Mouse (Mus musculus) liver, adult 2 months (tissue): ENCODE results near the gene Rcn1. TPM values are rescaled to one million over a fixed set of nuclear protein-coding genes. Genes with fewer than 3 reads are reported as not detected.

Experiments used
- DNase-seq: peaks from one replicate; pipeline ENCODE4 v3.0.0-alpha.2; 2011; ENCODE audit warnings: low read depth, low spot score; ENCODE audit errors: extremely low read depth
- H3K27ac ChIP-seq: fragments of 200-500 bp; replicated peaks from 2 replicates; pipeline ENCODE4 v1.5.1; 2012; ENCODE audit warnings: low read depth, mild to moderate bottlenecking, control low read depth, inconsistent platforms, low read length; ENCODE audit not compliant: insufficient read depth
- H3K27me3 ChIP-seq: fragments of 200-500 bp; 2 replicates; pipeline ENCODE4 v1.6.1; 2012; ENCODE audit warnings: mild to moderate bottlenecking, moderate library complexity, low read length, inconsistent platforms; ENCODE audit not compliant: control insufficient read depth, insufficient read depth
- H3K36me3 ChIP-seq: fragments of 200-500 bp; 2 replicates; pipeline ENCODE4 v1.6.1; 2012; ENCODE audit warnings: low read length, inconsistent platforms; ENCODE audit not compliant: control insufficient read depth, insufficient read depth
- H3K4me1 ChIP-seq: fragments of 200-500 bp; 2 replicates; pipeline ENCODE4 v1.6.1; 2011; ENCODE audit warnings: low read length; ENCODE audit not compliant: control insufficient read depth, insufficient read depth
- H3K4me3 ChIP-seq: fragments of 200-500 bp; 2 replicates; pipeline ENCODE4 v1.5.1; 2011; ENCODE audit warnings: low read depth, mild to moderate bottlenecking, control low read depth, low read length, moderate library complexity; ENCODE audit not compliant: insufficient read depth
- H3K79me2 ChIP-seq: fragments of 200-500 bp; 2 replicates; pipeline ENCODE4 v1.6.1; 2012; ENCODE audit warnings: inconsistent platforms, mild to moderate bottlenecking, low read length, moderate library complexity; ENCODE audit not compliant: control insufficient read depth, insufficient read depth
- H3K9ac ChIP-seq: fragments of 200-500 bp; 2 replicates; pipeline ENCODE4 v1.6.1; 2012; ENCODE audit warnings: low read depth, mild to moderate bottlenecking, control low read depth, inconsistent platforms, low read length
- CTCF ChIP-seq: fragments of 200-500 bp; IDR thresholded peaks from 2 replicates; pipeline ENCODE4 v1.5.1; 2011; ENCODE audit warnings: low read depth, low read length, control low read depth
- POLR2A ChIP-seq: fragments of 200-500 bp; IDR thresholded peaks from 2 replicates; pipeline ENCODE4 v1.6.1; 2011; ENCODE audit warnings: low read length, control low read depth; ENCODE audit not compliant: insufficient read depth; ENCODE audit errors: extremely low read depth
- WGBS: fragments of 180-500 bp; shearing (Covaris S2); methylation state at CpG from one replicate; pipeline ENCODE4 v1.1.7; 2018; 5-methylcytosine and 5-hydroxymethylcytosine counted together
- polyA plus RNA-seq: library from polyadenylated mRNA; depleted of rRNA; stranded (reverse); fragments of >200 nt; gene quantifications from 2 replicates; pipeline ENCODE4 v1.2.3, GENCODE M21; 2012
- total RNA-seq: library from RNA; depleted of rRNA; stranded (reverse); fragments of >200 nt; gene quantifications from 2 replicates; pipeline ENCODE4 v1.2.3, GENCODE M21; 2014

The Rcn1 gene
- total and polyA plus RNA-seq, 2 experiments = 1.5 to 8.8 TPM

- H3K9ac ChIP-seq = no peak overlapping the region
- H3K79me2 ChIP-seq = no peaks in the 10 kb centered on the region
- WGBS = 91% methylated on average over 8 of the region's 8 CpGs
- no peak overlapping the region for H3K27ac ChIP-seq
- no peak for TF ChIP-seq CTCF
- TF ChIP-seq POLR2A = no peak
- no peak for DNase-seq
- no peaks in the 10 kb centered on the region for H3K27me3 ChIP-seq
- H3K4me1 ChIP-seq = no peaks in the 10 kb centered on the region
- H3K36me3 ChIP-seq = no peaks in the 10 kb centered on the region
- no peak overlapping the region for H3K4me3 ChIP-seq
Observed at GRCm38 (mm10) chr2:105383063-105383462, 16.1 kb downstream of the Rcn1 start.

- no peak overlapping the region for H3K4me3 ChIP-seq
- H3K4me1 ChIP-seq = no peaks in the 10 kb centered on the region
- no peaks in the 10 kb centered on the region for H3K79me2 ChIP-seq
- H3K27me3 ChIP-seq = no peaks in the 10 kb centered on the region
- no peak overlapping the region for H3K27ac ChIP-seq
- TF ChIP-seq CTCF = no peak
- TF ChIP-seq POLR2A = no peak
- no peaks in the 10 kb centered on the region for H3K36me3 ChIP-seq
- no peak for DNase-seq
- 81% methylated on average over 3 of the region's 3 CpGs for WGBS
- H3K9ac ChIP-seq = no peak overlapping the region
Observed at GRCm38 (mm10) chr2:105380757-105381319, 18.3 kb downstream of the Rcn1 start.

GRCm38 (mm10) chr2:105379682-105380081, 19.4 kb downstream of the Rcn1 start:
- TF ChIP-seq CTCF (no peak), POLR2A (no peak)
- no peak overlapping the region for H3K4me3 ChIP-seq
- H3K79me2 ChIP-seq = no peaks in the 10 kb centered on the region
- H3K27ac ChIP-seq = no peak overlapping the region
- H3K9ac ChIP-seq = no peak overlapping the region
- H3K4me1 ChIP-seq = no peaks in the 10 kb centered on the region
- H3K27me3 ChIP-seq = no peaks in the 10 kb centered on the region
- WGBS = 100% methylated on average over 1 of the region's 1 CpGs
- H3K36me3 ChIP-seq = no peaks in the 10 kb centered on the region
- no peak for DNase-seq

- no peak for TF ChIP-seq POLR2A
- TF ChIP-seq CTCF = no peak
Observed at GRCm38 (mm10) chr2:105375705-105376104, 23.4 kb downstream of the Rcn1 start.

GRCm38 (mm10) chr2:105375261-105375660, 23.9 kb downstream of the Rcn1 start:
- WGBS = 90% methylated on average over 7 of the region's 7 CpGs
- no peak for TF ChIP-seq POLR2A
- no peak for TF ChIP-seq CTCF
- no peaks in the 10 kb centered on the region for H3K27me3 ChIP-seq
- no peak for DNase-seq
- H3K4me1 ChIP-seq = no peaks in the 10 kb centered on the region
- no peaks in the 10 kb centered on the region for H3K36me3 ChIP-seq
- H3K9ac ChIP-seq = no peak overlapping the region
- H3K27ac ChIP-seq = no peak overlapping the region
- no peaks in the 10 kb centered on the region for H3K79me2 ChIP-seq
- H3K4me3 ChIP-seq = no peak overlapping the region

More at GRCm38 (mm10) chr2:105375705-105376104, 23.4 kb downstream of the Rcn1 start:
- Histone ChIP-seq H3K79me2 (no peaks in the 10 kb centered on the region), H3K9ac (no peak overlapping the region), H3K36me3 (no peaks in the 10 kb centered on the region), H3K27me3 (no peaks in the 10 kb centered on the region), H3K4me3 (no peak overlapping the region), H3K27ac (no peak overlapping the region), H3K4me1 (no peaks in the 10 kb centered on the region)
- DNase-seq = no peak
- 74% methylated on average over 4 of the region's 4 CpGs for WGBS

GRCm38 (mm10) chr2:105373658-105374057, 25.5 kb downstream of the Rcn1 start:
- Histone ChIP-seq H3K79me2 (no peaks in the 10 kb centered on the region), H3K27me3 (no peaks in the 10 kb centered on the region), H3K4me1 (no peaks in the 10 kb centered on the region), H3K9ac (no peak overlapping the region), H3K27ac (no peak overlapping the region), H3K36me3 (no peaks in the 10 kb centered on the region), H3K4me3 (no peak overlapping the region)
- 83% methylated on average over 11 of the region's 11 CpGs for WGBS
- no peak for TF ChIP-seq POLR2A
- DNase-seq = no peak
